Mouse (Mus musculus) MN1 (cell line): ENCODE data around the gene Hadhb.

ENCODE experiments used
- DNase-seq: peaks from one replicate; pipeline ENCODE4 v3.0.0-alpha.2; 2016; ENCODE audit warnings: low spot score

Gene Hadhb

DNA sequence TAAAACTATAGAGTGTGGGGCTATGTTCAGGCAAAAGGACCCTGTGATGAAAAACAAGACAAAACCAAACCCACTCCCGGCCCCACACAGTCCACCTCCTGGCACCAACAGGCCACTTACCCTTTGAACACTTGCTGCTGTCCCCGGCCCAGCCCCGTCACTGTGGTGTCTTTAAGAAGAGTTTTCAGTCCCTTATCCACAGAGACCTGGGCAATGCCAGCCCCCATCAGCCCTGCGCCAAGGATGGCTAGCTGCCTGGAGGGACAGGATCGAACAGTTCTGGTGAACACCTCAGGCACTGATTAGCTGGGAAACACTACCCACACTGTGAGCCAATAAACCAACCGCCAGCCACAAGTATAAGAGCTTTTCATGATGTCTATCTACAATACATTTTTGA is 26.4 kb upstream of the Hadhb start:
- DNase-seq: no peak

DNA sequence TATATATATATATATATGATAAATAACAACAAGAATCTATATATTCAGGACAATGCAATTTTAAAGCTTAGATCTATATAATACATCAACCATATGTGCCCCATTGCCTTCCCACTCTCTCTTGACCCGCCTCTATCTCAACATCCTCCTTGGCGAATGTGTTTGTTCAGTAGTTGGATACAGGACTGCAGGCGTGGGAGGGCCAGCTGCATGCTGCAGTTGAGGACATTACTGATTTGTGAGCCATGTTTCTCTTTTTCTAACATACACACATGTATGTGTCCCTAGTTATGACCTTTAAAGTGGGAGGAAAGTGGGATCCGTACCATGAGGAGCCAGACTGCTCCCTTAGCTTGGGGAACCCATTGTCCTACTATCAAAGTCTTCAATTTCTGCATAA is 23.8 kb upstream of the Hadhb start:
- DNase-seq: no peak

DNA sequence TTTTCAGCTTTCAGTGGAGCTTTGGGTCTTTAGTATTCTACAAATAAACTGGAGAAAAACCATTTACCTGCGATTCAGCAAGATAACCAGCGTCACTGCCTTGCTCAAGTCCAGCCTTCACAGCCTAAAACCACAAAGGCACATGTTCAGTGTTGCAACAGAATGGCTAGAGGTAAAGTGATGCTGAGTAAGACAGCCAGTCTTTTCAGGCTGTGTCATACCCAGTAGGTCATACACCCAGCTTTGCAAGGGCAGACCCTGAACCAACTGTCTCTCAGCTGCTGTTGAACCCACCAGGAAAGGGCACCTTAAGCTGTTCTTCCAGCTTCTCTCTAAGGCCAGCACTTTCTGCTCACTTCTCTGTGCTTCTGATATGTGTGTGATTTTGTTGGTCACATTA is 22.9 kb upstream of the Hadhb start:
- DNase-seq: no peak

DNA sequence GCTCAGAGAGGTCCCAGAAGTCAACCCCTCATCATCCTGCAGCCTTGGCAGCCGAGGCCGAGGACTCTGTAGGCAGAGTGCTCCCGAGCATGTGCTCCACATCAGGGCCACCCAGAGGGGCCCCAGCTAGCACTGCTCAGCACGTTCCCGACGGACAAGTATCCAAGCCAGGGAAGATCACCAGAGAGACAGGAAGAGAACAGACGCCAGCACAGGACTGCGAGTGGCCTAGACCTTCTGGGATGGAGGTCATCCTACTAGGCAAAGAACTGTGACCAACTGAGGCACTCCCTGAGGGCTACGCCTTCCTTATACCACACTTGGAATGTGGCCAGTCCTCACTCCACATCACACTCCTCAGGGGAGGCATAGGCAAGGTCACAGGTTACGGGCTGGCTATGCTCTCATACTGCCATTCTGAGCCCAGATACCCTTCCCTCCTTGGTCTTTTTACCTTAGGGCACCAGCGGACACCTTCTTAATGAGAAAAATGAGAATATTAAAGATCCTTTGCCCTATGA is 19.3 kb upstream of the Hadhb start:
- DNase-seq: no peak

DNA sequence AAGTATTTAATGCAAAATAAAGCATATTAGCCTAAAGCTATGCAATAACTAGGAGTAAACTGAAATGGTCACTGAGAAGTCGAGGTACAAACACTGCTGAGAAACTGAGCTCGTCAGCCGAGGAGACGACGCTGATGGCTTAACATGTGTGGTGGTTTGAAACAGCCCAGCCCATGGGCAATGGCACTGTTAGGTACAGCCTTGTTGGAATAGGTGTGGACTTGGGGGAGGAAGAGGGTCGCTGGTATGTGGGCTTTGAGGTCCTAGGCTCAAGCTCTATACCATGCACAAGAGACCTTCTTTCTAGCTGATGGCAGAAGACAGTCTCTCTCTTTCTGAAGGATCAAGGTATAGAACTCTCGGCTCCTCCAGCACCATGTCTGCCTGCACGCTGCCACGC is 17.8 kb upstream of the Hadhb start:
- DNase-seq: no peak

DNA sequence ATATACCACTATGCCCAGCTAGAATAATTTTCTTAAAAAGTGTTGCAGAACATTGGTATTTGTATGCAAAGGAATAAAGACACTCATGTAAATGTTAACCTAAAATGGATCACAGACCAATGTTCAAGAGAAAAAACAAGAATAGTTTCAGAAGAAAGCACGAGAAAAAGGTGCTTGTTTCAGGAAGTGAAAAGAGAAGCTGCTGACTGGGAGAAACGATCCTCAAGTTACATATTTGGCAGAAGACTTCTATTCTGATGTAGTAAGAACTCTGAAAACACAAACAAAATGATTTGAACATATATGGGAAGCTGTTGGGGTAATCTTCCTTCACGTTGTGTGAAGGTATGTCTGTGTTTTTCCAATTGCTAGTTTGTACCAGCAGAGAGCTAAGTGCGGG is 16.9 kb upstream of the Hadhb start:
- DNase-seq: no peak

DNA sequence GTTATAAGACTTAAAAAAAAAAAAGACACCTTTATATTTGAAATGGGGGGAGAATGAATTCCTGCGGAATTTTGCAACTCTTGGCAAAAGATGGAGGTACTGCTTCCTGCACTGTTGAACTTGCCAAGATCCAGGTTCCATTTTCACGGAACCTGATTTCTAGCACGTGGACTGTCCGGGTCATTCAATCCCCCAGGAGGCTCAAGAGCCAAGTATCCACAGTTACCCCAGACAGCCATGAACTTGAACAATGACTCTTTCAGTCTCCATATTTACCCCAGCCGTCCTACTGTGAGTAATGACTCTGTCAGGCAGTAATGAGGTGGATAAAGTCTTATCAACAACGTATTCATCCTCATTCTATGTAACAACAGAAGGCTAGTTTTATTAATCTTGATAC is 8.5 kb upstream of the Hadhb start:
- no peak for DNase-seq

DNA sequence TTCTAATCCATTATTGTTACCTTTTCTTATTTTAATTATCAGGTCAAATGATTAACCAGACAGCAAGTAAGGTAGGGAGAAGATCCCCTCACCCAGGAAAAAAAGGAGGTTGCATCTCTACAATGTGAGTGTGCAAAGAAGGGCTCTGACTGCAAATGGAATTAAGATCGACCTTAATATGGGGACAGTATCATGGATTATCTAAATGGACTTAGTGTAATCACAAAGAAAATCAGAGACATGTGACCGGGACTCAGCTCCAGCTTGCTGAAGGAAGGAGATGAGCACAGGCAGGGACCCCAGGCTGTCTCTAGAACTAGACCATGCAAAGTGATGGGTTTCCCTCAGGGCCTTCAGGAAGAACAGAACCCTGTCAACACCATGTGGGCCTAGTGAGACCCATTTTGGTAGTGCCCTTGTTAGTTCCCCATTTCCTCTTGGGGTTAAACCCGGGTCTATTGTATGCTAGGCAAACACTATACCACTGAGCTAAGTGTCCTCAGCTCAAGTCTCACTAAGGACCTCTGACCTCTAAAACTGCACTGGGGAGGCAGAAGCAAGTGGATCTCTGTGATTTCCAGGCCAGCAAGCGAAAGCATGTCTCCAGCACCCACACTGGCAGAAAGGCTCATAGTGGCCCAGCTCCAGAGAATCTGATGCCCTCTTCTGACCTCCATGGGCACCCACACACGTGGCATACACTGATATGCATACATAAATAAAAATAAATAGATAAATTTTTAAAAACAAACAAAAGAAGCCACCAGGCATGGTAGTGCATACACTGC is 6.7 kb upstream of the Hadhb start:
- no peak for DNase-seq

DNA sequence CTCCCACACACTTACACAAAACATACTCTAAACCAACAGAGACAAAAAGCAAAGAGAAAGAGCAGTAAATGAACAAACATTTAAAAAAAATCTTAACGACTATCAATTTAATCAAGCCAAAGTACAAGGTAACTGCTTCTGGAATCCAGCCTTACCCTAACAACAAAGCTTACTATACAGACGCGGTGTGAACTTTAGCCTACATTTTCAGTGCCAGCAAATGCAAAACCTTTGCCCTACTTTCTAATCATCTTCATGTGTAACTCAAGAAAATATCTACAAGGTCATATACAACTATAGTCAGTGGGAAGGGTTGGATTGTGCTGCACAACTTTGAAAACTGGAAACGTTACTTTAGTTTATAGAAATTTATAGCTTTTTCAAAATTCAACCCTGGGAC is 3.0 kb upstream of the Hadhb start:
- no peak for DNase-seq

DNA sequence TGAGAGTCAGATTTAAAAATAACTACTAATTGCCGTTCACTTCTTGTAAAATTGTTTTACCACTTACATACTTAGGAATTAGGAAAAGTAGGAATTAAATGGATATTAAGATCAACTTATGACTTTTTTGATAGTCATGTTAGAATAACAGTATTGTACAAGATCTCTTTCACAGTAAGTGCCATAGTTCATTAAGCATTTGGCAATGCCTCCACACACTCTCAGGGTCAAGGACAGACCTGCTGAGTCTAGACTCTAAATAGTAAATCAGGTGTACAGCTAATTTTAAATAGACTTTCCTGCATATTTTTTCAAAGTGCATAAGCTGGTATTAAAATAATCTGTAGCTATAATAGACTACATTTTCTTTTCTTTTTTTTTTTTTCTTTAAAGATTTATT is 2.6 kb upstream of the Hadhb start:
- no peak for DNase-seq

DNA sequence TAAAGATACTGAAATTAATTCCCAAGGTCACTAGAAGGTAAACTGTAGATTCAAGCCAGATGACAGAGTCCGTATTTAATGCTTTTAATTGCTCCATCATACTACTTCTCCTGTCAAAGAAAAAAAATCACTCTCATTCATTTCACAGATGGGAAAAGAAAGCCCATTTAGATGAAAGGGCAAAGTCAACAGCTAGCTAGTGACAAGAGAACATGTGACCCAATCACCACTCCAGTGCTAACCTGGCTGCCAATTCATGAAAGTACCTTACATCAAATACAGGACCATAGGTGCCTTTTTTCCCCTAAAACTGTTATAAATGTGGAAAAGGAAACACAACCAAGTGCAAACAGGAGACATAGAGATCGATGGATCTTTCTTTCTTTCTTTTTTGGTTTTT is 1.8 kb upstream of the Hadhb start:
- DNase-seq: no peak

DNA sequence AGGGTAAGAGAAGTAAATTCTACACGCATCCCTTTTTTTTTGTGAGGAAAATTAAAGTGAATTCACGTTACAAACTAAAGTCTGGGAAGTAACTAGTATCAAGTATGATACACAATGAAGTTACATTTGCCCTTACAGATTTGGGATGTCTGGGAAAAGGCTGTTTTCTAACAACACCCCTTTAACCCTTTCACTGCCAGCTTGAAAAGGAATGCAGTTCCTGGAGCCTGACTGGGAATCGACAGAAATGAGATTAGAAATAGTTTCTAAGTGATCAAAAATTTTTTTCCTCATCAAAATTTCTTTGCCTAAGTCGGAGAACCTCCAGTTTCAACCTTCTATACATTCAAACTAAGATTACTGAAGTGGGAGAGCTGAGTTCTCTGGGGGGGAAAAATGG is 1.0 kb upstream of the Hadhb start:
- peak; percentile 46 for DNase-seq

DNA sequence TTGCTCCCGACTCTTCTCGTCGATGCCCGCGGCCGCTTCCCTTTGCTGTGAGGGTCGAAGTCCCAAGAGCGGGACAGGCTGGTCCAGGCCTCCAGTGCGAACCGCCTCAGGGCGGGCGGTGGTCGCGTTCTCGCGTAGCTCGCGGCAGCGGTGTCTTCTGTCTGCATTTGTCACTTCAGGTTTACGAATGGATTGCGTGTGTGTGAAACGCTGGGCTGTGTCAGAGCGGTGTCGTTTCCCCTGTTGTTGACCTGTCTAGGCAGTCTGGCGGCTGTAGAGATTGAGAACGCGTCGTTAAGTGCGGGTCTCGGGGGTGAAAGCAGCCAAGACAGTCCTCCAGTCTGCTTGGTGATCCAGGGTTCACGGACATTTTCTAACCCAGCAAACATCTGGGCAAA is 346 bp downstream of the Hadhb start:
- DNase-seq: no peak

DNA sequence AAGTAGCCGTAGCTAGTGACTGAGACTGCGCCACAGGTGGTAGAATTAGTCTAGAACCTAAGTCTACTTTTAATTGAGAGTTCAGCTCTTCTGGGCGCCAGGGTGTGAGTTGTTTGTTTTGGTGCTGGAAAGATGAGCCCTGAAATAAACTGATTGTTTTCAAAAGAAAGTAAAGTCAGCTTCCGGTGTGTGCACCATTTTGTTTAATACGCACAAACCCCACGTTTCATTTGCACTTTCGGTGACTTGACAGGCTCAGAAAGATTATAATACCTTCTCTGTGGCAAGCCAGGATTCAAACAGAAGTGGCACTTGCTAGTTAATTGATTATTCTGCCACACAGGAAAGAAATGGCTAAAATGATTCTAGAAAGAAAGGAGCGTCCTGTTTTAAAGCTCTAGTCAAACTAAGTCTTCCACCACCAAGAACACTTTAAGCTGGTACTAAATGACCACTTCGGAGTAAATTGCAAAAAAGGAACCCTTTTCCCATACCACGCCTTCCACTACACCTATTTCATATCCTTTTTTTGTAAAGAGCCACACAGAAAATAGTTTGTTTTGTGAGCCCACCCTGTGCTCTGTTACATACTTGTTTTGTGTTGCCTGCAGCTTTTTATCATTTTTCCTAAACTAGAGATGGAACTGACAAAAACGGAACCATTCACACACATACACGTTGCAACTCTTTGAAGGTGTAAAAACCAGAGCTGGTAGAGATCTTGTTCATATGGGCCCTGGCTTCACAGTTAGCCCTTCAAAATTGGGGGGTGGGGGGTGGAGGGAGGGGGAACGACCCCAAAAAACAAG is 977 bp downstream of the Hadhb start:
- DNase-seq: peak; percentile 9

DNA sequence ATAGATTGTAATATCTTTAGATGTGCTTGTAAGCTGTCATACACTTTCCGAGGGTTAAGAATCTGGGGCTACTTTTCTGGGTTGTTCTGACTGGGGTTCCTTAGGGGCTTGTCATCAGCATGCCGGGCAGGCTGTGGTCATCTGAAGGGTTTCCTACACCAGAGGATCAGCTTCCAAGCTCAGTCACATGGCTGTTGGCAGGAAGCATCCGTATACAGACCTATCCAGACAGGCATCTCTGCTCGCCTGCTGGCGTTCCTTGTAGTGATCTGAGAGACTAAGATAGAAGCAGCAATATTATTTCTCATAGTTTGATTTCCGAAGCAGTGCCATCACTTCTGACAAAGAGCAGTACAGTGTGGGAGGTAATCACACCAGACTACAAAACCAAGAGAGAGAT is 4.6 kb downstream of the Hadhb start:
- no peak for DNase-seq

DNA sequence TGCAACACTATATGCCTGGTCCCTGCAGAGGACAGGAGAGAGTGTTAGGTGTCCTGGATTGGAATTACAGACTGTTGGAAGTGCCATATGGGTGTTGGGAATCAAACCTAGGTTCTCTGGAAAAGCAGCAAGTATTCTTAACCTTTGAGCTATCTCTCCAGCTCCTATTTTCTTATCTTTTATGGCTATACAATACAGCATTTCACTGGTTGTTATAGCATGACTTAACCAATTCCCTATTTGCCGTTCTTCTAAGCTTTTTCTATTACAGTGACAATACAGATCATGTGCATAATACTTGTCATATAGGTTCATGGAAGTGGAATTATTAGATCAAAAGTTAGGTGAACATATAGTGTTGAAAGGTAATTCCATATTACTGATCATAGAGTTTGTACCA is 6.8 kb downstream of the Hadhb start:
- no peak for DNase-seq

DNA sequence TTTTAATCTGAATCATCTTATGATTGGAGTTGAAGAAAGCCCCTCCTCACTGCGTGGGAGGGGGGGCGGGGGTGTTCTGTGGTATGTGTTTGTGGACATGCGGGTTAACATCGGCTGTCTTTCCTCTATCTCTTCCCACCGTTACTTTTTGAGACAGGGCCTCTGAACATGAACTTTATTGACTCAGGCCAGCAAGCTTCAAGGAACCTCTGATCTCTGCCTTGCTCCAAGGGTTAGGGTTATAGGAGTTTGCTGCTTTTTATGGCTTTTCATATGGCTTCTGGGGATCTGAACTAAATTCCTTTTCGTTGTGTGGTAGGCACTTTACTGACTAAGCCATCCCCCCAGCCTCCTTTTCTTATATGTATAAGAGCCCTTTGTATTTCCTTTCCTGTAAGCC is 7.3 kb downstream of the Hadhb start:
- DNase-seq: no peak

DNA sequence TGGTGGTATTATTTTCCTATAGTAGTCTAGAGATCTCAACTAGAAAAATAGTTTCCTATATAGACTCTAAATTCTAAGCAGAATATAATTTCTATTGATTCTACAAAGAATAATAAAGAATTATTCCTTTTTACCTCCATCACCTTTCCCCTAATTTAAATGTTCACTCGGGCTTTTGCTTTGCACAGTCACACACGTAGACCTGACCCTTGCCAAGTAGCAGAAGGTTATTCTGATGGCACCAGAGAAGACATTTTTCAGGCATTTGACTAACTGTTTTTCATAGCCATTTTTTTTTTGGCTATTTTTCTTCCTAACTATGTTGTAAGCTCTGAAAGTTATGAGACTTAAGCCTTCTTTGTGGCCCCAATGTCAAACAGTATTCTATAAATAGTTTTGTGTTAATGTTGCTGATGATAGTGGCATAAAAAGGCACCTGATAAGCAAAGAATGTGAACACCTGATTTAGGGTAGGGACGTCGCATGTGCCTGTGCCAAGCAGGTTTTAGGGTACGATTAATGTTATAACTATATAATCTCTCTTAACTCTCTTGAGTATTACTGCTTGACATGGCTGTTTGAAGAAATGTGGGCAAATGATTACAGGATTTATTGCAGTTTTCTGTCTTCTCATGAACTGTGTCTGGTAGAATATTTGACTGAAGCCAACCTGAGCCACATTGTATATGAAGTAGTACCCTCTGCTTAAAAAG is 10.3 kb downstream of the Hadhb start:
- no peak for DNase-seq

DNA sequence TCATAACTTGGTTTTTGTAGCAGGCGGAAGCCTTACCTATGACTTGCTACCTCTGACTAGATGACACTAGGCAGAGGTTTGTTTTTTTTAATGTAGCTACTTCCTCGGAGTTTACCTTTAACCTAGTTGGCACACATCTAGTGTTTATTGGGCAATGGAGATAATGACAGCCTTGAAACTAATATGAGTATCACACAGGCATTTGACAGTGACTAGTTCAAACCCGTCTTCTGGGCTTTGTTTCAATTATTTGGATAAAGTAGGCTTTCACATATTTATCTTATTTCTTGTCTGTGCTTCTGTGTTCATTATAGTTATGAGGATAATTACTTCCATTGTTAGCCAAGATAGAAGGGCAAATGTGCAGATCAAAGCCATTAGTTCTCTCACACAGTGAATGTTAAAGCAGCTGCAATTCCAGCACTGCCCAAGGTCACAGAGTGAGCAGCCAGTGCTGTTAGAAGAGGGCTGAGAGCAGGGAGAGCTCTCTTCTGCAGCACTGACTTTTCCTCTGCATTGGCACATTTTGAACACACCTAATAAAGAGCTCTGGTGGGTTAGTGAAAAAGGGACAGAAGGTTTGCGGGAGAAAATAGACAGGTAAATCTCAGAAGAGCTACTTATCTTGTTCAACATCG is 15.4 kb downstream of the Hadhb start:
- no peak for DNase-seq

DNA sequence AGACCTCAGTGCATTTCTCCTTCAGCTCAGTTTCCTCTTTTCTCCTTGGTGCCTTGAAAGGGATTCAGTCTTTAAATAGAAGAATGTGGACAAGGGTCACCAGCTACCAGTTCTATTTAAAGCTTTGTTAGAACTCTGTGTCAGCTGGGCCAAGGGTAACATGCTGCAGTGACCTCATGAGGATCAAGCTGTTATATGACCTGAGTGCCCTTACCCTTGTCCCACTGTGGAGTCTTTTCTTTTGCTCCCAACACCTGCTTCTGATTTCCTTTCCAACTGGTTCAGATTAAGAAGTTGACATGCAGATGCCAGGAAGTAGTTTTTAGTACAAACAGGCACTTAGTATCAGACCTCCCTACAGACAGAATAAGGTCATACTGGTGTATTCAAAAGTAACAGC is 17.1 kb downstream of the Hadhb start:
- no peak for DNase-seq

DNA sequence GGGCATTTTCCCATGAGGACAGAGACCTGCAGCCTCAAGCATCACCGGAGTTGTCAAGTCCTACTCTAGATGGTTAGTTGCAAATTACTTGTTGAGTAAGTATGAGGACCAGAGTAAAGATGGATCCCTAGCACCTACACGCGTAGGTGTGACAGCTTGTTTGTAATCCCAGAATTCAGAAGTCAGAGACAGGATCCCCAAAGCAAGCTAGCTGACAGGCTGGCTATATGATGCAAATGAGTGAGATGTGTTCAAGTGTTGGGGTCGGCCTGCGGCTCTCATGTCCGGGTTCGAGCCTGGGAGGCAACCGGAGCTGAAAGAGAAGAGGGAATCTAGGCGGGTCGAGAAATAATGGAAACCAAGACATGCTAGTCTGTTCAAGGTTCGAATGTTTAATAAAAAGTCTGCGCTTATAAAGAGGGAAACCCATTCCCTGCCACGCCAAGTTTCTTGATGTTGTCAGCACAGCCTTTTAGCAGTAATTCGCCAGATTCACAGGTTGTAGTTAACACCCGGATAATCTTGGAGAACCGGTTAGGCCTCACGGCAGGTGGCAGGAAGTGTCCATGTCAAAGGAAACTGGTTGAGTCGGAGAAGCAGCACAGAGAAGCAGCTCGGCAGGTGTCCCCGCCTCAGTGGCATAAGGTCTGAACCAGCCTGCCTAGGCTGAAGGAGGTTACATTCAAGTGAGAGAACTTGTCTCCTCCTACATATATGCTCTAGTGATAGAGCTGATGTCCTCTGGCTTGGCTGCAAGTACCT is 18.1 kb downstream of the Hadhb start:
- DNase-seq: no peak

DNA sequence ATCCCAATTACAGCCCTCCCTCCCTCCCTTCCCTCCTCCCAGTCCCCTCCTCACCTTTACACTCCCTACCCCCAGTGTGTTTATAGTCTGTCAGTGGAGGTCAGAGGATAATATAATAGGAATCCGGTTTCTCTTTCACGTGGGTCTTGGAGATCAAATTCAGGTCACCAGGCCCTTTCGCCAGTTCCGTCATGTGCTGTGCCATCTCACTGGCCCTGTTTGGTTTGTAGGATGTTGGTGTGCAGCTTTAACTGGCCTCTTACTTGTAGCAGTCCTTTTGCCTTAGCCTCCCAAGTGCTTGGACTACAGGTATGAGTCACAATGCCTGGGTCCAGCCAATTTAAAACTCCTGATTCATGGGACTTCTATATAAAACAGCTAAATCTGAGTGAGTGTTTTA is 20.8 kb downstream of the Hadhb start:
- DNase-seq: no peak
